Mouse (Mus musculus): ENCODE data around the gene Gm3526.
"Not testable (repeated sequence)": the region's sequence is repeated elsewhere in the genome, so short reads cannot be mapped to it uniquely, and the experiment has no call there.

Gm3526 gene

GRCm38 (mm10) chr14:5260480-5260879 lies at the start of gene Gm3526:
TSS of gene Gm3526 (minus strand) at chr14:5260580.
- not testable (repeated sequence) for DNase-seq (ENCODE audit: low spot score)

Measured in ovary, postnatal 36 days (tissue).